Mouse (Mus musculus) lung, embryonic 14.5 days (tissue): ENCODE data around the gene Rgs6. TPM values are rescaled to one million over a fixed set of nuclear protein-coding genes. Genes with fewer than 3 reads are reported as not detected.
A peak's percentile ranks its signal among the peaks of the same experiment; 100 is the strongest.

ENCODE experiments used
- ATAC-seq: fragments of 200-750 bp; cut with Nextera tagmentation; 2 replicates; pipeline ENCODE4 v1.8.0; 2017; ENCODE audit warnings: mild to moderate bottlenecking, moderate TSS enrichment, moderate library complexity; ENCODE audit not compliant: insufficient read depth
- DNase-seq: peaks from one replicate; pipeline ENCODE4 v3.0.0-alpha.2; 2015
- H3K27ac ChIP-seq: fragments of 300-500 bp; sonication (generic); 2 replicates; pipeline ENCODE4 v1.5.1; 2014; ENCODE audit warnings: low read depth, mild to moderate bottlenecking, moderate library complexity
- H3K27me3 ChIP-seq: fragments of 300-500 bp; sonication (generic); 2 replicates; pipeline ENCODE4 v1.6.1; 2014; ENCODE audit warnings: low read length, control low read depth; ENCODE audit not compliant: insufficient read depth
- H3K36me3 ChIP-seq: fragments of 300-500 bp; sonication (generic); 2 replicates; pipeline ENCODE4 v1.6.1; 2014; ENCODE audit warnings: control low read depth; ENCODE audit not compliant: insufficient read depth
- H3K4me1 ChIP-seq: fragments of 300-500 bp; sonication (generic); 2 replicates; pipeline ENCODE4 v1.6.1; 2014; ENCODE audit warnings: antibody characterized with exemption, control low read depth; ENCODE audit not compliant: insufficient read depth
- H3K4me2 ChIP-seq: fragments of 300-500 bp; sonication (generic); 2 replicates; pipeline ENCODE4 v1.6.1; 2014; ENCODE audit warnings: mild to moderate bottlenecking
- H3K4me3 ChIP-seq: fragments of 300-500 bp; sonication (generic); 2 replicates; pipeline ENCODE4 v1.5.1; 2014; ENCODE audit warnings: low read depth, low read length
- H3K9ac ChIP-seq: fragments of 300-500 bp; sonication (generic); 2 replicates; pipeline ENCODE4 v1.6.1; 2014
- H3K9me3 ChIP-seq: fragments of 300-500 bp; sonication (generic); 2 replicates; pipeline ENCODE4 v1.6.1; 2016; ENCODE audit warnings: low read depth, low read length, control low read depth
- CTCF ChIP-seq: IDR thresholded peaks from 2 replicates; pipeline ENCODE4 v1.5.1; 2016; ENCODE audit warnings: antibody characterized with exemption, low read depth
- WGBS: fragments of 180-500 bp; shearing (Covaris S2); extraction: QIAGEN DNeasy Blood & Tissue Kit; methylation state at CpG from one replicate; pipeline ENCODE4 v1.1.7; 2014; 5-methylcytosine and 5-hydroxymethylcytosine counted together
- polyA plus RNA-seq: library from polyadenylated mRNA; unstranded; fragments of >200 nt; fragmentation: Nextera tagmentation; extraction: Ambion mirVana; gene quantifications from 2 replicates; pipeline ENCODE4 v1.2.1, GENCODE M21; 2014

Rgs6 gene
- polyA plus RNA-seq, 1 experiment from 2014 or later = 2.8 TPM

DNA sequence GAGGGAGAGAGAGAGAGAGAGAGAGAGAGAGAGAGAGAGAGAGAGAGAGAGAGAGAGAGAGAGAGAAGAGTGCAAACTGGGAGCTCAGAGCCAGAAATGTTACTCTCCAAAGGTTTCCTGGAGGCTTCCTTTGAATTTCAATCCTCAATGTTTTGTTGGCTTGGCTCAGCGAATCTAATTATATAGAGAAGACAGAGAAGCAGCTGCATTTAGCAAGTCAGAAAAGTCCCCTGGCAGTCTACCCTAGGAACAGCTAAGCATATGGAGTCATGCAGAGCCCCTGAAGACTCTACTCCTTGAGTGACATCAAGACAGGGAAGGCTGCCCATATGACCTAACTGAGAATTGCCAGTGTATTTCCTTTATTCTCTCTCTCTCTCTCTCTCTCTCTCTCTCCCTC lies 317.7 kb downstream of the Rgs6 start:
- no peak for ATAC-seq
- no peaks in the 10 kb centered on the region for H3K27me3 ChIP-seq
- no peaks in the 10 kb centered on the region for H3K36me3 ChIP-seq
- no peak overlapping the region for H3K9ac ChIP-seq
- no peaks in the 10 kb centered on the region for H3K4me1 ChIP-seq
- no peaks in the 10 kb centered on the region for H3K9me3 ChIP-seq
- DNase-seq = no peak
- H3K4me3 ChIP-seq = no peak overlapping the region
- H3K27ac ChIP-seq = no peak overlapping the region
- no peak for TF ChIP-seq CTCF
- H3K4me2 ChIP-seq = no peak overlapping the region
- WGBS = 83% methylated on average over 1 of the region's 1 CpGs

- H3K9ac ChIP-seq = no peak overlapping the region
- H3K4me3 ChIP-seq = no peak overlapping the region
- no peaks in the 10 kb centered on the region for H3K36me3 ChIP-seq
- no peak overlapping the region for H3K27ac ChIP-seq
- no peaks in the 10 kb centered on the region for H3K27me3 ChIP-seq
- no peaks in the 10 kb centered on the region for H3K9me3 ChIP-seq
- no peak for TF ChIP-seq CTCF
- DNase-seq = no peak
- no peaks in the 10 kb centered on the region for H3K4me1 ChIP-seq
- no peak overlapping the region for H3K4me2 ChIP-seq
- 81% methylated on average over 2 of the region's 2 CpGs for WGBS
- no peak for ATAC-seq
These were observed 322.8 kb downstream of the Rgs6 start for GRCm38 (mm10) chr12:82910846-82911245.

- no peak for DNase-seq
- Histone ChIP-seq H3K9ac (no peak overlapping the region), H3K36me3 (no peaks in the 10 kb centered on the region), H3K9me3 (no peaks in the 10 kb centered on the region), H3K4me3 (no peak overlapping the region), H3K27me3 (no peaks in the 10 kb centered on the region), H3K4me1 (no peaks in the 10 kb centered on the region), H3K4me2 (no peak overlapping the region), H3K27ac (no peak overlapping the region)
- ATAC-seq = no peak
- WGBS = 34% methylated on average over 4 of the region's 4 CpGs
- no peak for TF ChIP-seq CTCF
These were observed 326.0 kb downstream of the Rgs6 start for GRCm38 (mm10) chr12:82914127-82914526.

GRCm38 (mm10) chr12:82920146-82920545 lies 332.1 kb downstream of the Rgs6 start:
- Histone ChIP-seq H3K9me3 (no peaks in the 10 kb centered on the region), H3K4me2 (no peak overlapping the region), H3K27me3 (no peaks in the 10 kb centered on the region), H3K4me3 (no peak overlapping the region), H3K27ac (no peak overlapping the region), H3K9ac (no peak overlapping the region), H3K4me1 (no peaks in the 10 kb centered on the region), H3K36me3 (no peaks in the 10 kb centered on the region)
- peak; percentile 24 for DNase-seq
- 23% methylated on average over 2 of the region's 2 CpGs for WGBS
- no peak for TF ChIP-seq CTCF
- 0 out of 2 replicates have a peak, but pooled peaks have one; percentile 41 for ATAC-seq

DNA sequence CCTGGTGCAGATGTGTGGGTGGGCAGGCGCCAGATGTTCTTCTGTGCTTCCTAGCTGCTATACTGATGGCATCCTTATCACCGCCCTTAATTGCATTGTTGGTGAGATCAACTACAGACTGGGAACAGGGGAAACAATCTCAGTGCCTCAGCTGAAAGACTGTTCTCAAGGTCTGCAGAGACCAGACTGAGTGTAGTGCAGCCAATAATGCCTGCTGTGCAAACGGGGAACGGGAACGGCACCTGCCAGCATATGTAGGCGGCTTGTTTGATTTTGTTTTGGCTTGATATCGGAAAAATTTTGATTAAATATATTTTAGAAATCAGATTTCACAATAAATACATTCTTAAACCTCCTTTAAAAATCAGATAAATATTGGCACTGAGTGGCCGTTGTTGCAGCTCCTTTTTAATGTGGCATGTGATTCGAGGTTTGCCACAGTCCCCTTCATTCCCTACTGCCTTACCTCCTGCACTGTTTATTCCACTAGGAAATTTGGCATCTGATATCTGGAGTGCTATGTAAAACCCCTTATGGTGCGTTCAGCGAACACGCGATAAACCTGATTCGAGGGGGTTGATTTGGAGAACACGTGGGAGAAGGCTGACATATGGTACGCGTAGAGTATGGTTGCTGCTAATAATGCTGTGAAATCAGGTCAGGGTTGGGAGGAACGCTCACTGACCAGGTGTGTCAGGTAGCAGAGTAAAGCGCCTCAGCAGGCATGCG lies 333.4 kb downstream of the Rgs6 start:
- Histone ChIP-seq H3K27me3 (no peaks in the 10 kb centered on the region), H3K9ac (no peak overlapping the region), H3K27ac (no peak overlapping the region), H3K4me1 (no peaks in the 10 kb centered on the region), H3K9me3 (no peaks in the 10 kb centered on the region), H3K36me3 (no peaks in the 10 kb centered on the region), H3K4me2 (no peak overlapping the region), H3K4me3 (no peak overlapping the region)
- DNase-seq = no peak
- no peak for TF ChIP-seq CTCF
- WGBS = 92% methylated on average over 20 of the region's 20 CpGs
- ATAC-seq = no peak

- Histone ChIP-seq H3K9me3 (no peaks in the 10 kb centered on the region), H3K27me3 (no peaks in the 10 kb centered on the region), H3K9ac (no peak overlapping the region), H3K4me3 (no peak overlapping the region), H3K4me2 (no peak overlapping the region), H3K4me1 (no peaks in the 10 kb centered on the region), H3K27ac (no peak overlapping the region), H3K36me3 (no peaks in the 10 kb centered on the region)
- ATAC-seq = no peak
- no peak for DNase-seq
- WGBS = 84% methylated on average over 4 of the region's 4 CpGs
- TF ChIP-seq CTCF = no peak
These were observed 334.9 kb downstream of the Rgs6 start for GRCm38 (mm10) chr12:82922856-82923506.

- WGBS = 34% methylated on average over 14 of the region's 14 CpGs
- H3K4me1 ChIP-seq = peaks cover 11% of the 10 kb centered on the region; the same call in 1 of the 2 replicates
- peak overlapping the region; percentile 24; the same call in 1 of the 2 replicates for H3K4me2 ChIP-seq
- no peaks in the 10 kb centered on the region for H3K27me3 ChIP-seq
- H3K27ac ChIP-seq = no peak overlapping the region
- peak; percentile 95 for DNase-seq
- H3K4me3 ChIP-seq = no peak overlapping the region
- H3K9ac ChIP-seq = no peak overlapping the region
- peak; percentile 92 for ATAC-seq
- no peaks in the 10 kb centered on the region for H3K36me3 ChIP-seq
- TF ChIP-seq CTCF = no peak
- no peaks in the 10 kb centered on the region for H3K9me3 ChIP-seq
These were observed 344.8 kb downstream of the Rgs6 start for GRCm38 (mm10) chr12:82932706-82933461.
